Mouse (Mus musculus): ENCODE measurements around the gene Cd248. TPM values are rescaled to one million over a fixed set of nuclear protein-coding genes. Genes with fewer than 3 reads are reported as not detected.
A peak's percentile ranks its signal among the peaks of the same experiment; 100 is the strongest.

Cd248 gene
- polyA plus RNA-seq, 1 experiment from 2014 or later, result 26.4 TPM

GRCm38 (mm10) chr19:5060365-5061330 lies 7.2 kb upstream of the Cd248 start:
- Histone ChIP-seq H3K36me3 (replicated peaks; ENCODE audit: control insufficient read depth, insufficient read depth) (no peaks in the 10 kb centered on the region), H3K27ac (no peak overlapping the region), H3K9me3 (ENCODE audit: control insufficient read depth, low read length) (no peaks in the 10 kb centered on the region), H3K4me3 (replicated peaks; ENCODE audit: low read length) (no peak overlapping the region), H3K27me3 (ENCODE audit: control insufficient read depth, insufficient read depth, low read length) (no peaks in the 10 kb centered on the region; the same call in 1 of the 2 replicates), H3K4me1 (replicated peaks; ENCODE audit: control insufficient read depth, insufficient read depth, low read length) (0 out of 2 replicates have a peak, but pooled peaks cover 10% of the 10 kb centered on the region), H3K9ac (no peak overlapping the region), H3K4me2 (replicated peaks) (no peak overlapping the region)
- no peak for DNase-seq (ENCODE audit: low spot score)
- no peak for ATAC-seq (ENCODE audit: low FRiP score)
- WGBS, result 32% methylated on average over 5 of the region's 5 CpGs

- Histone ChIP-seq H3K36me3 (replicated peaks; ENCODE audit: control insufficient read depth, insufficient read depth) (no peaks in the 10 kb centered on the region), H3K4me2 (replicated peaks) (no peak overlapping the region), H3K9me3 (ENCODE audit: control insufficient read depth, low read length) (no peaks in the 10 kb centered on the region), H3K9ac (no peak overlapping the region), H3K27ac (no peak overlapping the region), H3K27me3 (ENCODE audit: control insufficient read depth, insufficient read depth, low read length) (peaks cover 3% of the 10 kb centered on the region), H3K4me1 (replicated peaks; ENCODE audit: control insufficient read depth, insufficient read depth, low read length) (peaks cover 13% of the 10 kb centered on the region; the same call in 1 of the 2 replicates), H3K4me3 (replicated peaks; ENCODE audit: low read length) (no peak overlapping the region)
- no peak for ATAC-seq (ENCODE audit: low FRiP score)
- 89% methylated on average over 5 of the region's 5 CpGs for WGBS
- DNase-seq (ENCODE audit: low spot score), result no peak
These were observed 5.8 kb upstream of the Cd248 start for GRCm38 (mm10) chr19:5062041-5062440.

GRCm38 (mm10) chr19:5062446-5062845 lies 5.4 kb upstream of the Cd248 start:
- 89% methylated on average over 6 of the region's 6 CpGs for WGBS
- Histone ChIP-seq H3K9ac (no peak overlapping the region), H3K9me3 (ENCODE audit: control insufficient read depth, low read length) (no peaks in the 10 kb centered on the region), H3K4me3 (replicated peaks; ENCODE audit: low read length) (no peak overlapping the region), H3K27ac (no peak overlapping the region), H3K36me3 (replicated peaks; ENCODE audit: control insufficient read depth, insufficient read depth) (no peaks in the 10 kb centered on the region), H3K4me2 (replicated peaks) (no peak overlapping the region), H3K4me1 (replicated peaks; ENCODE audit: control insufficient read depth, insufficient read depth, low read length) (peaks cover 15% of the 10 kb centered on the region; the same call in 1 of the 2 replicates), H3K27me3 (ENCODE audit: control insufficient read depth, insufficient read depth, low read length) (peaks cover 7% of the 10 kb centered on the region)
- no peak for ATAC-seq (ENCODE audit: low FRiP score)
- DNase-seq (ENCODE audit: low spot score), result no peak

- peaks cover 21% of the 10 kb centered on the region; the same call in 1 of the 2 replicates for H3K27me3 ChIP-seq (ENCODE audit: control insufficient read depth, insufficient read depth, low read length)
- DNase-seq (ENCODE audit: low spot score), result no peak
- H3K9me3 ChIP-seq (ENCODE audit: control insufficient read depth, low read length), result no peaks in the 10 kb centered on the region
- peaks cover 20% of the 10 kb centered on the region for H3K4me1 ChIP-seq (replicated peaks; ENCODE audit: control insufficient read depth, insufficient read depth, low read length)
- no peak overlapping the region for H3K27ac ChIP-seq
- no peak overlapping the region for H3K4me2 ChIP-seq (replicated peaks)
- H3K36me3 ChIP-seq (replicated peaks; ENCODE audit: control insufficient read depth, insufficient read depth), result no peaks in the 10 kb centered on the region
- no peak for ATAC-seq (ENCODE audit: low FRiP score)
- WGBS, result 73% methylated on average over 7 of the region's 7 CpGs
- H3K4me3 ChIP-seq (replicated peaks; ENCODE audit: low read length), result no peak overlapping the region
- no peak overlapping the region for H3K9ac ChIP-seq
These were observed 2.8 kb upstream of the Cd248 start for GRCm38 (mm10) chr19:5065104-5065503.

GRCm38 (mm10) chr19:5067040-5067799 lies 658 bp upstream of the Cd248 start:
- Histone ChIP-seq H3K27ac (no peak overlapping the region), H3K4me1 (replicated peaks; ENCODE audit: control insufficient read depth, insufficient read depth, low read length) (peaks cover 22% of the 10 kb centered on the region), H3K4me2 (replicated peaks) (peak overlapping the region; percentile 64), H3K9me3 (ENCODE audit: control insufficient read depth, low read length) (no peaks in the 10 kb centered on the region), H3K36me3 (replicated peaks; ENCODE audit: control insufficient read depth, insufficient read depth) (no peaks in the 10 kb centered on the region), H3K4me3 (replicated peaks; ENCODE audit: low read length) (peak overlapping the region; percentile 31; the same call in 1 of the 2 replicates), H3K27me3 (ENCODE audit: control insufficient read depth, insufficient read depth, low read length) (peaks cover 21% of the 10 kb centered on the region; the same call in 1 of the 2 replicates), H3K9ac (peak overlapping the region; percentile 52; the same call in 1 of the 2 replicates)
- DNase-seq (ENCODE audit: low spot score), result no peak
- ATAC-seq (ENCODE audit: low FRiP score), result no peak
- WGBS, result 11% methylated on average over 15 of the region's 15 CpGs

GRCm38 (mm10) chr19:5068570-5069234 lies 824 bp downstream of the Cd248 start:
- 31% methylated on average over 21 of the region's 21 CpGs for WGBS
- no peaks in the 10 kb centered on the region for H3K9me3 ChIP-seq (ENCODE audit: control insufficient read depth, low read length)
- H3K36me3 ChIP-seq (replicated peaks; ENCODE audit: control insufficient read depth, insufficient read depth), result no peaks in the 10 kb centered on the region
- H3K27me3 ChIP-seq (ENCODE audit: control insufficient read depth, insufficient read depth, low read length), result peaks cover 21% of the 10 kb centered on the region; the same call in 1 of the 2 replicates
- DNase-seq (ENCODE audit: low spot score) (no peak), ATAC-seq (ENCODE audit: low FRiP score) (no peak)
- no peak overlapping the region for H3K27ac ChIP-seq
- peak overlapping the region; percentile 64 for H3K4me2 ChIP-seq (replicated peaks)
- peak overlapping the region; percentile 31 for H3K4me3 ChIP-seq (replicated peaks; ENCODE audit: low read length)
- H3K9ac ChIP-seq, result peak overlapping the region; percentile 52
- H3K4me1 ChIP-seq (replicated peaks; ENCODE audit: control insufficient read depth, insufficient read depth, low read length), result peaks cover 22% of the 10 kb centered on the region

- H3K27me3 ChIP-seq (ENCODE audit: control insufficient read depth, insufficient read depth, low read length), result peaks cover 21% of the 10 kb centered on the region; the same call in 1 of the 2 replicates
- H3K4me3 ChIP-seq (replicated peaks; ENCODE audit: low read length), result no peak overlapping the region
- peak overlapping the region; percentile 64 for H3K4me2 ChIP-seq (replicated peaks)
- H3K9ac ChIP-seq, result no peak overlapping the region
- H3K36me3 ChIP-seq (replicated peaks; ENCODE audit: control insufficient read depth, insufficient read depth), result no peaks in the 10 kb centered on the region
- WGBS, result 93% methylated on average over 5 of the region's 5 CpGs
- peaks cover 22% of the 10 kb centered on the region for H3K4me1 ChIP-seq (replicated peaks; ENCODE audit: control insufficient read depth, insufficient read depth, low read length)
- no peak for ATAC-seq (ENCODE audit: low FRiP score)
- no peak for DNase-seq (ENCODE audit: low spot score)
- H3K9me3 ChIP-seq (ENCODE audit: control insufficient read depth, low read length), result no peaks in the 10 kb centered on the region
- H3K27ac ChIP-seq, result no peak overlapping the region
These were observed 1.6 kb downstream of the Cd248 start for GRCm38 (mm10) chr19:5069486-5069885.

- Histone ChIP-seq H3K27me3 (ENCODE audit: control insufficient read depth, insufficient read depth, low read length) (peaks cover 21% of the 10 kb centered on the region; the same call in 1 of the 2 replicates), H3K9ac (no peak overlapping the region), H3K9me3 (ENCODE audit: control insufficient read depth, low read length) (no peaks in the 10 kb centered on the region), H3K27ac (no peak overlapping the region), H3K36me3 (replicated peaks; ENCODE audit: control insufficient read depth, insufficient read depth) (no peaks in the 10 kb centered on the region), H3K4me3 (replicated peaks; ENCODE audit: low read length) (peak overlapping the region; percentile 7; the same call in 1 of the 2 replicates), H3K4me2 (replicated peaks) (peak overlapping the region; percentile 64; the same call in 1 of the 2 replicates), H3K4me1 (replicated peaks; ENCODE audit: control insufficient read depth, insufficient read depth, low read length) (peaks cover 22% of the 10 kb centered on the region)
- DNase-seq (ENCODE audit: low spot score) (no peak), ATAC-seq (ENCODE audit: low FRiP score) (no peak)
- 82% methylated on average over 7 of the region's 7 CpGs for WGBS
These were observed 2.1 kb downstream of the Cd248 start for GRCm38 (mm10) chr19:5069978-5070377.

Measured in hindbrain, embryonic 14.5 days (tissue).